Mouse (Mus musculus) heart, embryonic 14.5 days (tissue): ENCODE measurements around the gene Stoml2. TPM values are rescaled to one million over a fixed set of nuclear protein-coding genes. Genes with fewer than 3 reads are reported as not detected.

Source experiments
- ATAC-seq: fragments of 200-750 bp; cut with Nextera tagmentation; 2 replicates; pipeline ENCODE4 v1.8.0; 2017; ENCODE audit warnings: low read depth, moderate TSS enrichment; ENCODE audit not compliant: insufficient number of reproducible peaks, insufficient read depth, low FRiP score
- H3K27ac ChIP-seq, 2 experiments: fragments of 200-500 bp in 1 of 2; fragments of 300-500 bp in 1 of 2; sonication (generic) in 1 of 2; replicated peaks in 1 of 2; 2 replicates each; pipeline ENCODE4 v1.5.1; 2012 to 2014; ENCODE audit warnings: low read depth in 2 of 2, low read length in 2 of 2, control low read depth in 1 of 2, mild to moderate bottlenecking in 1 of 2, mixed read lengths in 1 of 2; ENCODE audit not compliant: control insufficient read depth in 1 of 2, insufficient read depth in 1 of 2
- H3K27me3 ChIP-seq: fragments of 300-500 bp; sonication (generic); 2 replicates; pipeline ENCODE4 v1.6.1; 2014; ENCODE audit warnings: mild to moderate bottlenecking, low read length, control low read depth; ENCODE audit not compliant: control insufficient read depth, insufficient read depth
- H3K36me3 ChIP-seq: fragments of 300-500 bp; sonication (generic); 2 replicates; pipeline ENCODE4 v1.6.1; 2014; ENCODE audit warnings: mild to moderate bottlenecking, control low read depth, low read length, mixed read lengths; ENCODE audit not compliant: control insufficient read depth, insufficient read depth
- H3K4me1 ChIP-seq, 2 experiments: fragments of 200-500 bp in 1 of 2; fragments of 300-500 bp in 1 of 2; sonication (generic) in 1 of 2; 2 replicates each; pipeline ENCODE4 v1.6.1; 2012 to 2014; ENCODE audit warnings: low read length in 2 of 2, control low read depth in 1 of 2, mixed read lengths in 1 of 2; ENCODE audit not compliant: control insufficient read depth in 2 of 2, insufficient read depth in 2 of 2
- H3K4me2 ChIP-seq: fragments of 300-500 bp; sonication (generic); 2 replicates; pipeline ENCODE4 v1.6.1; 2014; ENCODE audit warnings: mild to moderate bottlenecking, low read length
- H3K4me3 ChIP-seq, 2 experiments: fragments of 200-500 bp in 1 of 2; fragments of 300-500 bp in 1 of 2; sonication (generic) in 1 of 2; 2 replicates each; pipeline ENCODE4 v1.5.1; 2012 to 2014; ENCODE audit warnings: low read length in 2 of 2, mild to moderate bottlenecking in 2 of 2, control low read depth in 1 of 2, low read depth in 1 of 2, moderate library complexity in 1 of 2; ENCODE audit not compliant: control insufficient read depth in 1 of 2, insufficient read depth in 1 of 2
- H3K9ac ChIP-seq: fragments of 300-500 bp; sonication (generic); 2 replicates; pipeline ENCODE4 v1.6.1; 2014; ENCODE audit warnings: mild to moderate bottlenecking, low read length
- H3K9me3 ChIP-seq: fragments of 300-500 bp; sonication (generic); 2 replicates; pipeline ENCODE4 v1.6.1; 2016; ENCODE audit warnings: low read length, control low read depth; ENCODE audit not compliant: control insufficient read depth
- WGBS: fragments of 180-500 bp; shearing (Covaris S2); extraction: QIAGEN DNeasy Blood & Tissue Kit; methylation state at CpG from one replicate; pipeline ENCODE4 v1.1.7; 2014; 5-methylcytosine and 5-hydroxymethylcytosine counted together
- polyA plus RNA-seq: library from polyadenylated mRNA; unstranded; fragments of >200 nt; fragmentation: Nextera tagmentation; extraction: Ambion mirVana; gene quantifications from 2 replicates; pipeline ENCODE4 v1.2.1, GENCODE M21; 2014

Gene Stoml2
- polyA plus RNA-seq, 1 experiment from 2014 or later: 201 TPM

DNA sequence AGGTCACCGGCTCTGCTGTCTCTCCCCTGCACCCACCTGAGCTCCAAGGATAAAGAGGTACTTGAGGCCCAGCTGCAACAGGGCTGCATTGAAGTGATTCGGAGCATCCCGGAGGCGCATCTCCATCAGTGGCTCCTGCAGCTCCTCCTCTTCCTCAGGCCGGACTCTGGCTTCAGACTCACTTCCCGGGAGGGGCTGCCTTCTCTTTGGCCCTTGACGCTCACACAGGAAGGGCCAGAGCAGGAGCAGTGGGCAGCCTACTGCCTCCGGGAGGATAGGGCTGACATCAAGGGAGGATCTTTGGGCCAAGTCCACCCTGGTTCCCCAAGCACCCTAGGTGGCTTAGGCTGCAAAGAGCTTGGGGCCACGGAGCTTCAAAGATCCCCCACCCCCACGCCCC is 12.3 kb downstream of the Stoml2 start:
- Histone ChIP-seq H3K36me3 (peaks cover 73% of the 10 kb centered on the region), H3K9ac (no peak overlapping the region), H3K4me2 (no peak overlapping the region), H3K27me3 (no peaks in the 10 kb centered on the region), H3K4me3 (no peak overlapping the region), H3K9me3 (no peaks in the 10 kb centered on the region), H3K4me1 (no peaks in the 10 kb centered on the region; a peak in 1 of 4 replicates), H3K27ac (no peak overlapping the region)
- ATAC-seq: no peak
- 88% methylated on average over 10 of the region's 10 CpGs for WGBS

DNA sequence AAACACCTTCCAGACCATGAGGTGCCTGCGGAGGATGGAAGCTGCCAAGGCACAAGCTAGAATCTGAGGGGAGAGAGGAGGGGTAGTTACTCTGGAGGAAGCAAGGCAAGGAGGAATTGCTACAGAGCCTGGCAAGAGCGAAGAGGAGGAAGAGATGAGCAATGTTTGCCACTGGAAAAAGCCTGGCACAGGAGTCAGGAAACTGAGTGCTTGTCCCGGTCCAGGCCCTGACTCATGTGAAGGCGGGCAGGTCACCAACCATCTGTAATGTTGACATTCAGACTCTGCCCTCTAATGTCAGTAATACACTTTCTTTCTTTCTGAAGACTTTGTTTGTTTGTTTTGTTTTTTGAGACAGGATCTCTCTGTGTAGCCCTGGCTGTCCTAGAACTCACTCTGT is 13.4 kb downstream of the Stoml2 start:
- H3K27ac ChIP-seq: no peak overlapping the region
- WGBS: 93% methylated on average over 4 of the region's 4 CpGs
- ATAC-seq: no peak
- H3K36me3 ChIP-seq: peaks cover 62% of the 10 kb centered on the region
- H3K4me1 ChIP-seq: peaks cover 2 to 5% of the 10 kb centered on the region in 2 experiments; a peak in 3 of 4 replicates
- H3K4me3 ChIP-seq: no peak overlapping the region
- H3K9me3 ChIP-seq: no peaks in the 10 kb centered on the region
- H3K27me3 ChIP-seq: no peaks in the 10 kb centered on the region
- no peak overlapping the region for H3K4me2 ChIP-seq
- no peak overlapping the region for H3K9ac ChIP-seq

DNA sequence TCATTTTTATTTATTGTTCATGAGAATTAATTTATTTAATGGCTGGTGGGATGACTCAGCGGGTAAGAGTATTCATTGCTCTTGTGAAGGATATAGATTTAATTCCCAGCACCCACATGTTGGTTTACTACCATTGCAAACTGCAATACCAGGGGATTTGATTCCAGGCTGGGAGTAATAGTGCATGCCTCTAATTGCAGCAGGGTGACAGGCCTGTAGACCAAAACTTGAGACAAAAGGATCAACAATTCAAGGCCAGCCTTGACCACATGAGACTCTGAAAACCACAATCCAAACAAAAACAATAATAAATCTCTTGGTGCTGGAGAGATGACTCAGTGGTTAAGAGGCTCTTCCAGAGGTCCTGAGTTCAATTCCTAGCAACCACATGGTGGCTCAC is 19.4 kb downstream of the Stoml2 start:
- ATAC-seq: no peak
- 93% methylated on average over 1 of the region's 1 CpGs for WGBS

DNA sequence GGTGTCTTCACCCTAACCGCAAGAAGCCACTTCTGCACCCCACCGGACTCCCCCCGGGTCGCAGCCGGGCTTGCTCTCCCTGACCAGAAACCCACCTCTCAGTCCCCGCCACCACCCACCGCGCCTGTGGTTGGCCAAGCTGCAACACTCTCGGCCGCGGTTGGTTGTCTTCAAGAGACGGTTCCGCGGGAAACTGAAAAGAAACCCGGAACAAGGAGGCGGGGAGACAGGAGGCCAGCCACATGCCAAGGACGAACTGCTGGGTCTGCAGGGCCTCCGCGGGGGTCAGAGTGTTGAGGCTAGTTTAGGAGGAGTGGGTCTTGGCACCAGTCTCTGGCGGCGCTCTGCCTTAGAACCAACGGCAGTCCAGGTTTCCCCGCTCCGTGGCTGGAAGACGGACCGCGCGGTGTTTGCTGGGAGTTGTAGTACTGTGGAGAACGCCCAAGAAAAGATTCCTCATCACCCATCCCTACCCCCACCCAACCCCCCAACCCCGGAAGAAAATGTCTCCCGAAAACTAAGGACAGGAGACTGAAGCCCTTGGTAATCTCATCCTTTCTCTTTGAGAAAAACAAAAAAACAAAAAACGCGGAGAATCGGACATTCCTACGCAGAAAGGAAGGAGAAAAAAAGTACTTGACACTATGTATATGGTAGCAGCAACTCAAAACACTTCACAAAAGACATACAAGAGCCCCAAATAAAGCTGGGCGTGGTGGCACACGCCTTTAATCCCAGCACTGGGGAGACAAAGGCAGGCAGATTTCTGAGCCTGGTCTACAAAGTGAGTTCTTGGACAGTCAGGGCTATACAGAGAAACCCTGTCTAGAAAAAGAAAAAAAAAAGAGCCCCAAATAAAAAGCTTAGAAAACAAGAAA is 21.1 kb downstream of the Stoml2 start, which contains the start of gene Fancg:
TSS of gene Fancg (minus strand) at position 346 of the 878 bp plus-strand sequence.
- H3K4me1 ChIP-seq: peaks cover 8 to 12% of the 10 kb centered on the region in 2 experiments
- peak; percentile 74 for ATAC-seq
- H3K27me3 ChIP-seq: no peaks in the 10 kb centered on the region
- H3K36me3 ChIP-seq: peaks cover 7% of the 10 kb centered on the region; the same call in 1 of the 2 replicates
- peak within 1 kb of the TSS; percentile 77 for H3K9ac ChIP-seq
- no peaks in the 10 kb centered on the region for H3K9me3 ChIP-seq
- H3K4me2 ChIP-seq: peak within 1 kb of the TSS; percentile 82
- H3K4me3 ChIP-seq: peak within 1 kb of the TSS; percentile 63 to 99
- WGBS: 2% methylated on average over 37 of the region's 37 CpGs
- H3K27ac ChIP-seq: peak within 1 kb of the TSS; percentile 7 to 73; a peak in 2 of 4 replicates

More for the DNA sequence above, 19.4 kb downstream of the Stoml2 start:
- Histone ChIP-seq H3K36me3 (peaks cover 3% of the 10 kb centered on the region; the same call in 1 of the 2 replicates), H3K27me3 (no peaks in the 10 kb centered on the region), H3K27ac (no peak overlapping the region), H3K9ac (no peak overlapping the region), H3K4me3 (no peak overlapping the region), H3K4me1 (peaks cover 8 to 12% of the 10 kb centered on the region in 2 experiments), H3K4me2 (no peak overlapping the region), H3K9me3 (no peaks in the 10 kb centered on the region)

DNA sequence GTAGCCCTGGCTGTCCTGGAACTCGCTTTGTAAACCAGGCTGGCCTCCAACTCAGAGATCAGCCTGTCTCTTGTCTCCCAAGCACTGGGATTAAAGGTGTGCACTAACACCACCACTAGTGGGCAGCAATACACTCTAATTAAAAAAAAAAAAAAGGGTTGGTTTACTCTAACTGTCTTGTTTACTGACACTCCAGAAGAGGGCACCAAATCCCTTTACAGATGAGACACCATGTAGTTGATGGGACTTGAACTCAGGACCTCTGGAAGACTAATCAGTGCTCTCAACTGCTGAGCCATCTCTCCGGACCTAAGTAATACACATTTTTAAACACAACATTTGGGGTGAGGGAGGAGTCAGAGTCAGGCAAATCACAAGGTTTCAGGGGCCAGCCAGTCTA is 25.7 kb downstream of the Stoml2 start:
- H3K4me1 ChIP-seq: peaks cover 6 to 7% of the 10 kb centered on the region in 2 experiments; a peak in 3 of 4 replicates
- H3K27me3 ChIP-seq: no peaks in the 10 kb centered on the region
- no peaks in the 10 kb centered on the region for H3K9me3 ChIP-seq
- H3K36me3 ChIP-seq: peaks cover 10% of the 10 kb centered on the region; the same call in 1 of the 2 replicates
- H3K27ac ChIP-seq: no peak overlapping the region
- no peak overlapping the region for H3K4me2 ChIP-seq
- ATAC-seq: no peak
- H3K4me3 ChIP-seq: no peak overlapping the region
- no peak overlapping the region for H3K9ac ChIP-seq
- WGBS: 58% methylated on average over 2 of the region's 2 CpGs

DNA sequence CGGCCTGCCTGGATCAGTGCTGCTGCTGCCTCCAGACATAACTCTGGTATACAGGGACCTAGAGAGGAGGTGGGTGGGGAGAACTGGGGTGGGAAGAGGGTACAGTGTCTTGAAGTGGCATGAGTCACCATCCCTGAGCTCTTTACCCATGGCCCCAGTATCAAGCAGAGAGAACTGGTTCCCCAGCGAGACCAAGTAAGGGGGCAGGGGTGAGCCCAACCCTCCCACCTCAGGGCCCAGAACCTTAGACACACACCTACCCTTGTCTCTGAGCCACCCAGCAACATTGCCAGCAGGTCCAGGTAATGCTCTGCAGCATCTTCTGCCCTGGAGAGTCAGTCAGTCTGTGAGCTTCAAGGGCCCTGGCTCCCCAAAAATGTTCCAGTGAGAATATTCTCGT is 26.6 kb downstream of the Stoml2 start:
- no peak overlapping the region for H3K27ac ChIP-seq
- no peak overlapping the region for H3K4me3 ChIP-seq
- H3K4me1 ChIP-seq: peaks cover 4 to 7% of the 10 kb centered on the region in 2 experiments; a peak in 2 of 4 replicates
- no peak overlapping the region for H3K4me2 ChIP-seq
- no peaks in the 10 kb centered on the region for H3K27me3 ChIP-seq
- H3K36me3 ChIP-seq: peaks cover 10% of the 10 kb centered on the region; the same call in 1 of the 2 replicates
- WGBS: 91% methylated on average over 3 of the region's 3 CpGs
- no peaks in the 10 kb centered on the region for H3K9me3 ChIP-seq
- no peak overlapping the region for H3K9ac ChIP-seq
- no peak for ATAC-seq

DNA sequence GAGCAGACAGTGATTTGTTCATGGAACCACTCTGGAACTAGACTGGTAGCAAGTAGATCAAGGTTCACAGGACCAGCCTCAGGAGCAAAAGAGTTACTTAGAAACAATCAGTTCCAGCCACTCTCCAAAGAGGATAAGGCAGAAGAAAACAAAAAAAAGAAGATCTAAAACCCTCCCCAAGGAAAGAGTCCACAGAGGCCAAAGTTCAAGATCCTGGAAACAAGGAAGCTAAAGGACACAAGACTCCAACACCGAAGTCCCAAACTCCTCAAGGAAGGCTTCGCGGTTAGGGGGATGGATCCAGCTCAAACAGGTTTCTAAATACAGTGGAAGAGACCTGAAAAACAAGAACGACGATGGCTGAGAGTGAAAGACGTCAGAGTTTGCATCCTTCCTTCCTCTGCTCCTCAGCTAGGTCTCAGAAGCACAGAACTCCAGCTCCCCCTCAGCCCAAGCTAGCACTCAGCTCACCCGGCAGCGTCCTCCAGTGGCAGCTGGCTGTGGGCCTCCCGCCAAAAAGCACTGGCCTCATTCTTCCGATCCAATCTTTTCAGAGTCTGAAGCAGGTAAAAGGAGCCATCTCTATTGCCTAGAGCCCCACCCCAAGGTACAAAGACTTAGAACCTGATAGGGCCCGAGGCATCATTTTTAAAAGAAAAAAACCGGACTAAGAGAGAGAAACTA is 28.6 kb downstream of the Stoml2 start:
- Histone ChIP-seq H3K36me3 (peaks cover 10% of the 10 kb centered on the region; the same call in 1 of the 2 replicates), H3K4me3 (no peak overlapping the region), H3K9ac (no peak overlapping the region), H3K9me3 (no peaks in the 10 kb centered on the region), H3K4me1 (peaks cover 4 to 9% of the 10 kb centered on the region in 2 experiments), H3K27me3 (no peaks in the 10 kb centered on the region), H3K27ac (no peak overlapping the region), H3K4me2 (no peak overlapping the region)
- ATAC-seq: no peak
- WGBS: 74% methylated on average over 12 of the region's 12 CpGs
